Mouse (Mus musculus): ENCODE results near the gene Rpp25l. TPM values are rescaled to one million over a fixed set of nuclear protein-coding genes. Genes with fewer than 3 reads are reported as not detected.
"Not testable (repeated sequence)": the region's sequence is repeated elsewhere in the genome, so short reads cannot be mapped to it uniquely, and the experiment has no call there.

Rpp25l gene
- polyA plus RNA-seq, 1 experiment from 2014 or later: 85.9 TPM

GRCm38 (mm10) chr4:41705922-41706754 lies 7.2 kb downstream of the Rpp25l start:
- Histone ChIP-seq H3K9ac (ENCODE audit: low read length) (no peak overlapping the region), H3K4me1 (ENCODE audit: control insufficient read depth, insufficient read depth, low read length) (peaks cover 20% of the 10 kb centered on the region), H3K4me2 (no peak overlapping the region), H3K4me3 (ENCODE audit: low read depth, low read length) (no peak overlapping the region), H3K36me3 (ENCODE audit: control insufficient read depth, insufficient read depth, low read length) (no peaks in the 10 kb centered on the region), H3K27ac (ENCODE audit: low read depth, low read length) (no peak overlapping the region), H3K27me3 (ENCODE audit: control insufficient read depth, insufficient read depth, low read length) (peaks cover 2% of the 10 kb centered on the region; the same call in 1 of the 2 replicates), H3K9me3 (ENCODE audit: control insufficient read depth, low read length) (no peaks in the 10 kb centered on the region)
- WGBS: 74% methylated on average over 19 of the region's 19 CpGs
- ATAC-seq (ENCODE audit: low FRiP score) (peak; percentile 36; the same call in 1 of the 2 replicates), DNase-seq (ENCODE audit: low spot score, missing footprints) (peak; percentile 87)

- DNase-seq (ENCODE audit: low spot score, missing footprints) (peak; percentile 85), ATAC-seq (ENCODE audit: low FRiP score) (no peak)
- Histone ChIP-seq H3K4me3 (ENCODE audit: low read depth, low read length) (no peak overlapping the region), H3K27ac (ENCODE audit: low read depth, low read length) (no peak overlapping the region), H3K4me2 (no peak overlapping the region), H3K9ac (ENCODE audit: low read length) (no peak overlapping the region), H3K4me1 (ENCODE audit: control insufficient read depth, insufficient read depth, low read length) (peaks cover 20% of the 10 kb centered on the region), H3K27me3 (ENCODE audit: control insufficient read depth, insufficient read depth, low read length) (peaks cover 2% of the 10 kb centered on the region; the same call in 1 of the 2 replicates), H3K36me3 (ENCODE audit: control insufficient read depth, insufficient read depth, low read length) (no peaks in the 10 kb centered on the region), H3K9me3 (ENCODE audit: control insufficient read depth, low read length) (no peaks in the 10 kb centered on the region)
- WGBS: 3% methylated on average over 5 of the region's 5 CpGs
Measured at GRCm38 (mm10) chr4:41704651-41705050, 8.7 kb downstream of the Rpp25l start.

- peak; percentile 53 for DNase-seq (ENCODE audit: low spot score, missing footprints)
- not testable (repeated sequence) for H3K36me3 ChIP-seq (ENCODE audit: control insufficient read depth, insufficient read depth, low read length); H3K4me2 ChIP-seq; H3K27ac ChIP-seq (ENCODE audit: low read depth, low read length); H3K9ac ChIP-seq (ENCODE audit: low read length); H3K27me3 ChIP-seq (ENCODE audit: control insufficient read depth, insufficient read depth, low read length); H3K4me3 ChIP-seq (ENCODE audit: low read depth, low read length); ATAC-seq (ENCODE audit: low FRiP score); H3K9me3 ChIP-seq (ENCODE audit: control insufficient read depth, low read length)
- peaks cover 12% of the 10 kb centered on the region for H3K4me1 ChIP-seq (ENCODE audit: control insufficient read depth, insufficient read depth, low read length)
- 64% methylated on average over 2 of the region's 2 CpGs for WGBS
Measured at GRCm38 (mm10) chr4:41702226-41702625, 11.1 kb downstream of the Rpp25l start.

- 67% methylated on average over 1 of the region's 8 CpGs for WGBS
- H3K4me3 ChIP-seq (ENCODE audit: low read depth, low read length); H3K27ac ChIP-seq (ENCODE audit: low read depth, low read length); H3K36me3 ChIP-seq (ENCODE audit: control insufficient read depth, insufficient read depth, low read length); H3K9ac ChIP-seq (ENCODE audit: low read length); H3K4me2 ChIP-seq; H3K9me3 ChIP-seq (ENCODE audit: control insufficient read depth, low read length); ATAC-seq (ENCODE audit: low FRiP score); H3K27me3 ChIP-seq (ENCODE audit: control insufficient read depth, insufficient read depth, low read length); H3K4me1 ChIP-seq (ENCODE audit: control insufficient read depth, insufficient read depth, low read length); DNase-seq (ENCODE audit: low spot score, missing footprints): not testable (repeated sequence)
Measured at GRCm38 (mm10) chr4:41700224-41700623, 13.1 kb downstream of the Rpp25l start.

- 89% methylated on average over 9 of the region's 10 CpGs for WGBS
- H3K9ac ChIP-seq (ENCODE audit: low read length); H3K9me3 ChIP-seq (ENCODE audit: control insufficient read depth, low read length); H3K4me2 ChIP-seq; H3K36me3 ChIP-seq (ENCODE audit: control insufficient read depth, insufficient read depth, low read length); ATAC-seq (ENCODE audit: low FRiP score); H3K4me3 ChIP-seq (ENCODE audit: low read depth, low read length); H3K4me1 ChIP-seq (ENCODE audit: control insufficient read depth, insufficient read depth, low read length); H3K27me3 ChIP-seq (ENCODE audit: control insufficient read depth, insufficient read depth, low read length); DNase-seq (ENCODE audit: low spot score, missing footprints); H3K27ac ChIP-seq (ENCODE audit: low read depth, low read length): not testable (repeated sequence)
Measured at GRCm38 (mm10) chr4:41699783-41700182, 13.6 kb downstream of the Rpp25l start, which contains the start of gene Il11ra1. Il11ra1 (plus strand) TSS chr4:41699989.

DNA sequence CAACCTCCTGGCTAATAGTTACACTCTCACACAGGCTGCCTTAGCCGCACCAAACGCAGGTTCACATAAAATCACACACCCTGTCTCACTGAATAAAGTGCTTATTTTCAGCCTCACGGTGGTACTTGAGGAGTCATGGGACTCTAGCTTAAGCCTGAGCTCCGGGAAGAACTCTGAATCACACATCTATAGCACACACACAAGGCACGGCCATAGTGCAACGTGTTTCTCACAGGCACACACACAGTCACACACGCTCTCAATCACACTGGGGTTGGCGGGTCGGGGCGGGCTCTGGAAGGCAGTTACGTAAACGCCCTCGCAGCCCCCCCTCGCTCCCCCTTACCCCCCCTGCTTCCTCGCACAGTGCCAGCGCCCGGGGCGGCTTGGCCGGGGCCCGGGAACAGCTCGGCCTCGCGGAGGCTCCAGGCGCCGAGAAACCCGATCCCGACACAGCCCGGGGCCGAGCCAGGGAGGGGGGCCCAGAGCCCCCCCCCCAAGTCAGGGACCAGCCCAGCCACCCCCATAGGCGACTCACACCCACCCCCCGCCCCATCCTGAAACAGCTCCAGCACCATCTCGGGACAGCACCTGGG lies 14.8 kb downstream of the Rpp25l start:
- 7% methylated on average over 20 of the region's 32 CpGs for WGBS

GRCm38 (mm10) chr4:41696930-41697841 lies 16.1 kb downstream of the Rpp25l start, which contains the start of gene Cntfr:
Cntfr (minus strand) TSS chr4:41697089.
- not testable (repeated sequence) for ATAC-seq (ENCODE audit: low FRiP score); H3K27ac ChIP-seq (ENCODE audit: low read depth, low read length); H3K4me1 ChIP-seq (ENCODE audit: control insufficient read depth, insufficient read depth, low read length); H3K36me3 ChIP-seq (ENCODE audit: control insufficient read depth, insufficient read depth, low read length); H3K27me3 ChIP-seq (ENCODE audit: control insufficient read depth, insufficient read depth, low read length); H3K9me3 ChIP-seq (ENCODE audit: control insufficient read depth, low read length); H3K9ac ChIP-seq (ENCODE audit: low read length); H3K4me3 ChIP-seq (ENCODE audit: low read depth, low read length)
- peak; percentile 96 for DNase-seq (ENCODE audit: low spot score, missing footprints)
- peak within 1 kb of the TSS; percentile 34; the same call in 1 of the 2 replicates for H3K4me2 ChIP-seq
- 13% methylated on average over 29 of the region's 40 CpGs for WGBS

More for the DNA sequence above, 14.8 kb downstream of the Rpp25l start:
- not testable (repeated sequence) for H3K9me3 ChIP-seq (ENCODE audit: control insufficient read depth, low read length); H3K9ac ChIP-seq (ENCODE audit: low read length); H3K4me3 ChIP-seq (ENCODE audit: low read depth, low read length); H3K27me3 ChIP-seq (ENCODE audit: control insufficient read depth, insufficient read depth, low read length); H3K36me3 ChIP-seq (ENCODE audit: control insufficient read depth, insufficient read depth, low read length); H3K27ac ChIP-seq (ENCODE audit: low read depth, low read length); H3K4me2 ChIP-seq; ATAC-seq (ENCODE audit: low FRiP score); H3K4me1 ChIP-seq (ENCODE audit: control insufficient read depth, insufficient read depth, low read length)
- DNase-seq (ENCODE audit: low spot score, missing footprints): peak; percentile 80

GRCm38 (mm10) chr4:41696452-41696851 lies 16.9 kb downstream of the Rpp25l start:
- DNase-seq (ENCODE audit: low spot score, missing footprints): peak; percentile 84
- H3K4me1 ChIP-seq (ENCODE audit: control insufficient read depth, insufficient read depth, low read length); H3K4me3 ChIP-seq (ENCODE audit: low read depth, low read length); H3K27ac ChIP-seq (ENCODE audit: low read depth, low read length); ATAC-seq (ENCODE audit: low FRiP score); H3K9me3 ChIP-seq (ENCODE audit: control insufficient read depth, low read length); H3K27me3 ChIP-seq (ENCODE audit: control insufficient read depth, insufficient read depth, low read length); H3K9ac ChIP-seq (ENCODE audit: low read length); H3K36me3 ChIP-seq (ENCODE audit: control insufficient read depth, insufficient read depth, low read length); H3K4me2 ChIP-seq: not testable (repeated sequence)
- under 1% methylated on average over 12 of the region's 15 CpGs for WGBS
